Mouse (Mus musculus) liver, postnatal 0 days (tissue): ENCODE measurements around the gene C2cd2. TPM values are rescaled to one million over a fixed set of nuclear protein-coding genes. Genes with fewer than 3 reads are reported as not detected.
A peak's percentile ranks its signal among the peaks of the same experiment; 100 is the strongest.

ENCODE experiments used
- ATAC-seq: fragments of 200-750 bp; cut with Nextera tagmentation; 2 replicates; pipeline ENCODE4 v1.8.0; 2017; ENCODE audit warnings: mild to moderate bottlenecking, moderate library complexity
- DNase-seq: peaks from one replicate; pipeline ENCODE4 v3.0.0-alpha.2; 2016
- H3K27ac ChIP-seq: fragments of 300-500 bp; sonication (generic); 2 replicates; pipeline ENCODE4 v1.5.1; 2014; ENCODE audit warnings: antibody characterized with exemption, moderate library complexity, mild to moderate bottlenecking, low read depth
- H3K27me3 ChIP-seq: fragments of 300-500 bp; sonication (generic); 2 replicates; pipeline ENCODE4 v1.6.1; 2014; ENCODE audit warnings: low read length, control low read depth, mixed read lengths; ENCODE audit not compliant: insufficient read depth
- H3K36me3 ChIP-seq: fragments of 300-500 bp; sonication (generic); replicated peaks from 2 replicates; pipeline ENCODE4 v1.6.1; 2014; ENCODE audit warnings: mild to moderate bottlenecking, control low read depth, low read length, moderate library complexity, mixed read lengths; ENCODE audit not compliant: insufficient read depth
- H3K4me1 ChIP-seq: fragments of 300-500 bp; sonication (generic); 2 replicates; pipeline ENCODE4 v1.6.1; 2014; ENCODE audit warnings: antibody characterized with exemption, mild to moderate bottlenecking, control low read depth; ENCODE audit not compliant: insufficient read depth
- H3K4me2 ChIP-seq: fragments of 300-500 bp; sonication (generic); 2 replicates; pipeline ENCODE4 v1.6.1; 2014; ENCODE audit warnings: low read depth, mild to moderate bottlenecking, low read length, moderate library complexity, mixed read lengths
- H3K4me3 ChIP-seq: fragments of 300-500 bp; sonication (generic); 2 replicates; pipeline ENCODE4 v1.5.1; 2014; ENCODE audit warnings: low read depth, low read length
- H3K9ac ChIP-seq: fragments of 300-500 bp; sonication (generic); replicated peaks from 2 replicates; pipeline ENCODE4 v1.6.1; 2014; ENCODE audit warnings: mild to moderate bottlenecking, moderate library complexity
- H3K9me3 ChIP-seq: fragments of 300-500 bp; sonication (generic); 2 replicates; pipeline ENCODE4 v1.6.1; 2016; ENCODE audit warnings: mild to moderate bottlenecking, control low read depth, low read length, mixed read lengths
- CTCF ChIP-seq: sonication (generic); IDR thresholded peaks from 2 replicates; pipeline ENCODE4 v1.5.1; 2016; ENCODE audit warnings: antibody characterized with exemption, low read depth
- EP300 ChIP-seq: IDR thresholded peaks from 2 replicates; pipeline ENCODE4 v1.6.1; 2016; ENCODE audit warnings: antibody characterized with exemption, low read depth, mild to moderate bottlenecking
- WGBS: fragments of 180-500 bp; shearing (Covaris S2); extraction: QIAGEN DNeasy Blood & Tissue Kit; methylation state at CpG from one replicate; pipeline ENCODE4 v1.1.7; 2014; ENCODE audit not compliant: insufficient replicate concordance; 5-methylcytosine and 5-hydroxymethylcytosine counted together
- polyA plus RNA-seq: library from polyadenylated mRNA; unstranded; fragments of >200 nt; fragmentation: Nextera tagmentation; extraction: Ambion mirVana; gene quantifications from 2 replicates; pipeline ENCODE4 v1.2.1, GENCODE M21; 2015

Gene C2cd2
- polyA plus RNA-seq, 1 experiment from 2014 or later = 13.8 TPM

DNA sequence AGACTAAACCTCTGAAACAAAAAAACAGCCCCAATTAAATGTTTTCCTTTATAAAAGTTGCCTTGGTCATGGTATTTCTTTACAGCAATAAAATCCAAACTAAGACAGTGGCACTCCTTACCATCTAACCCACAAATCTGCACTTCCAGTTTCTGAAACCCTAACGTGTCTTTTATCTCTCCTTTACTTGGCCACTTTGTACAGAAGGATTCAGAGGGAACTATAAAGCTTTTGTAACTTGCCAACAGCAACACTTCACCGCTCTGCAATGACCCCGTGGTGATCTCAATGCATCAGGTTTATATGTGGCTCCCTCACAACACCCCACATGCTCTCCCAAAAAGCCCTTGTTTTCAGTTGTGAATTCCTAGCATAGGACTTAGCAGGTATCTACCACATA, 2.0 kb downstream of the C2cd2 start:
- Histone ChIP-seq H3K9me3 (no peaks in the 10 kb centered on the region), H3K4me2 (peak overlapping the region; percentile 83; the same call in 1 of the 2 replicates), H3K9ac (no peak overlapping the region), H3K4me3 (no peak overlapping the region), H3K4me1 (peaks cover 32% of the 10 kb centered on the region), H3K36me3 (peaks cover 12% of the 10 kb centered on the region; the same call in 1 of the 2 replicates), H3K27me3 (no peaks in the 10 kb centered on the region), H3K27ac (peak overlapping the region; percentile 95)
- DNase-seq = no peak
- 60% methylated on average over 3 of the region's 3 CpGs for WGBS
- TF ChIP-seq EP300 (no peak), CTCF (no peak)
- ATAC-seq = no peak

DNA sequence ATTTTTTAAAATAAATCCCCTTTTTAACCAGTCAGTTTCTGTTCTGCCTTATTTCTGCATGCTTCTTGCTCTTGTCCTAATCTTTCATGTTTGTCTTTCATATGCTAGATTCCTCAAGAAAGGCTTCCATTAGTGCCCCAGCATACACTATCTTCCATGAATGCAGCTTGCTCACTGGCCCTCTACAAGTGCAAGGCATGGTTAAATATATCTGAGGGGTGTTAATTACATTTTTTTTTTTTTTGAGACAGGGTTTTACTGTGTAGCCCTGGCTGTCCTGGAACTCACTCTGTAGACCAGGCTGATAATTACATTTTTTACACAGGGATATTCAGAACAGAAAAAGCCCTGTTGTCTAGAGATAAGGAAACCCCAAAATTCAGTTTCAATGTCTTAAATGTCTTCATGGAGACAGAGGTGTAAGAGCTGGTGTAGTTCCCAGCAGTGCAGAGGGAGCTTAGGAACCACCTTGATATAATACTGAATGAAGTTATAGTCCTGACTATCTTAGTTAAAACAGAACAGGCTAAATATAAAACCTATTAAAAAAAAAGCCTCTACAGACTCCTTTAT, 3.9 kb downstream of the C2cd2 start:
- Histone ChIP-seq H3K36me3 (peaks cover 18% of the 10 kb centered on the region; the same call in 1 of the 2 replicates), H3K9me3 (no peaks in the 10 kb centered on the region), H3K4me3 (no peak overlapping the region), H3K9ac (no peak overlapping the region), H3K4me2 (no peak overlapping the region), H3K4me1 (peaks cover 34% of the 10 kb centered on the region), H3K27me3 (no peaks in the 10 kb centered on the region), H3K27ac (no peak overlapping the region)
- ATAC-seq (no peak), DNase-seq (no peak)
- TF ChIP-seq CTCF = no peak
- TF ChIP-seq EP300 = peak; percentile 69

DNA sequence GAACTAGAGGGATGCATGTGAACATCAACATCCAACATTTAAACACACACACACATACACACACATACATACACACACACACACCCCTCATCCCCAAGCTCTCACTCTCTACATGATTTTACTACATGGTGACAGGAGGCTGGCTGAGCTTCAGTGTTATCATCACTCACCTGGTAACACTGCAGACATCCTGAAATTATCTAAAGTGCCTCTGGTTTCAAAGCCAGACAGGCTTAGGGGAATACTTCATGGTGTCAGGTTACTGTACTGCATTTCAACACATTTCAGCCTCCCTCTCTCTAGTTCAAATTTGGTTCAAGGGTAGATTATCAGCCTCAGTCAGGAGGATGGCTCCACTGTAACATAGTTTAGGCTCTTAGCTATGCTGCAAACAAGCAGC, 4.8 kb downstream of the C2cd2 start:
- Histone ChIP-seq H3K27me3 (no peaks in the 10 kb centered on the region), H3K4me1 (peaks cover 33% of the 10 kb centered on the region), H3K36me3 (peaks cover 26% of the 10 kb centered on the region), H3K27ac (no peak overlapping the region), H3K4me2 (no peak overlapping the region), H3K9me3 (no peaks in the 10 kb centered on the region), H3K9ac (no peak overlapping the region), H3K4me3 (no peak overlapping the region)
- no peak for ATAC-seq
- no peak for DNase-seq
- TF ChIP-seq CTCF (no peak), EP300 (no peak)

DNA sequence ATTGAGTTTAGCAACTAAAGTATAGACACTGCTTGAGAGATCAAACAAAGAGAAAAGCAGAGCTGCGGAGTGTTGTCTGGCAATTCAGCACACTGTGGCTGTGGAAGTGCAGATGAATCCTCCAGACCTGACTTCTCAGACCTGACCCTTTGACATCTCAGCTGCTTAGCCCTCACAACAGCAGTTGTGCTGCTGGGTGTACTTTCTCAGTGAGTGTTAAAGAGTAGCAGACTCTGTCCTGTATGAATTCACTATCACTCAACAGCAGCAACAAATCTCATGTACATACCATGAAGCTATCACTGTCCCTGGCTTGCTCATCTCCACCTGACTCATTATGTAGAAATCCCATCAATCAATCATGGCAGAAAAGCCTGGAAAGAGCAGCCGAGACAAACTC, 6.4 kb downstream of the C2cd2 start:
- Histone ChIP-seq H3K4me2 (no peak overlapping the region), H3K4me1 (peaks cover 27% of the 10 kb centered on the region), H3K4me3 (no peak overlapping the region), H3K27ac (no peak overlapping the region), H3K9me3 (no peaks in the 10 kb centered on the region), H3K27me3 (no peaks in the 10 kb centered on the region), H3K36me3 (peaks cover 42% of the 10 kb centered on the region), H3K9ac (no peak overlapping the region)
- TF ChIP-seq CTCF (no peak), EP300 (no peak)
- DNase-seq (no peak), ATAC-seq (no peak)
- WGBS = 87% methylated on average over 2 of the region's 2 CpGs

DNA sequence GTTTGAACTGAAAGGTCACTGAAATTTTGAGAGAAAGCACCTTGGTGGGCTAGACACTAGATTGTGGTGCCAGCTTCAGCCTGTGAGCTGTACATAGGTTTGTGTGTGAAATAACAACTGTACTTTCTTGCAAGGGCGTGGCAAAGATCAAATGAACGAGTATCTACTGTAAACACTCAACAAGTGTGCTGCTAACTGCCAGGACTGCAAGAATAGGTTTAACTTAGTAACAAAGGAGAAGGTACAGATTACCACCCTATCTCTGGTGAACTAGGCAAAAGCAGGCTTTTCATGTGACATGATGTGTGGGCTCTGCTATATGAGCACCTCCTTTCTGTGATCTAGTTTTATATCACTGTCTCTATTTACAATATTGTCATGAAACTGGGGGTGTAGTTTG, 9.1 kb downstream of the C2cd2 start:
- Histone ChIP-seq H3K4me3 (no peak overlapping the region), H3K36me3 (peaks cover 57% of the 10 kb centered on the region), H3K27me3 (no peaks in the 10 kb centered on the region), H3K4me2 (no peak overlapping the region), H3K4me1 (peaks cover 16% of the 10 kb centered on the region), H3K9ac (no peak overlapping the region), H3K9me3 (no peaks in the 10 kb centered on the region), H3K27ac (peak overlapping the region; percentile 16; the same call in 1 of the 2 replicates)
- peak; percentile 53 for TF ChIP-seq EP300
- no peak for TF ChIP-seq CTCF
- no peak for DNase-seq
- peak; percentile 71 for ATAC-seq
- 61% methylated on average over 2 of the region's 2 CpGs for WGBS

DNA sequence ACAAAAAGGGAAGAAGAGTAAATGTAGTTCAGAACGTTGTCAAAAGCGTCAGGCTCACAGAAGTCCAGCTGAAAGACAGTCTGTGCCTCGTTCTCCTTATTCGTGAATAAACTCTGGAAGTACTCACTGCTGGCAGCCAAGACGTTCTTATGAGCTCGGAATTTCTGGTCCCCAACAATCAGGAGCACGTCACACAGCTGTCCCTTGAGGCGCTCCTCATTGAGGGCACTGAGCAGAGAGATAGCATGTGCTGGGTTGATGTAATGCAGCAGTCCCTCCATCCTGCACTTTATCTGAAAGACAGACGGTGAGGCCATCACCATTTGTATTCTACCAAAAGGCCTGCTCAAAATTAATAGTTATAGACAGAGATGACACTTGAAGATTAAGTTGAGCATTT, 9.6 kb downstream of the C2cd2 start:
- H3K4me1 ChIP-seq = peaks cover 14% of the 10 kb centered on the region
- H3K4me2 ChIP-seq = no peak overlapping the region
- H3K27ac ChIP-seq = peak overlapping the region; percentile 16; the same call in 1 of the 2 replicates
- H3K9me3 ChIP-seq = no peaks in the 10 kb centered on the region
- peaks cover 57% of the 10 kb centered on the region for H3K36me3 ChIP-seq
- TF ChIP-seq CTCF = no peak
- TF ChIP-seq EP300 = peak; percentile 25; the same call in 1 of the 2 replicates
- peak; percentile 83 for ATAC-seq
- no peak for DNase-seq
- no peak overlapping the region for H3K9ac ChIP-seq
- no peaks in the 10 kb centered on the region for H3K27me3 ChIP-seq
- no peak overlapping the region for H3K4me3 ChIP-seq
- 63% methylated on average over 9 of the region's 9 CpGs for WGBS
